Comparison of ENCODE assay signal across 8 mouse cellular contexts in genomic region chr5:124355425-124355959, GRCm38 (mm10). TPM values are rescaled to one million over a fixed set of nuclear protein-coding genes. Genes with fewer than 3 reads are reported as not detected.
DNase-seq lines count a peak whose midpoint lies in the region; ATAC-seq and TF ChIP-seq lines count a peak whose summit lies in the region.

No protein-coding gene starts in this region.

- no peak for TF ChIP-seq EP300 in stomach, postnatal 0 days (optimal IDR thresholded peaks at IDR 0.05)

- H3K9ac ChIP-seq in limb, embryonic 11.5 days (ENCODE audit: low read length) = no peak overlapping the region
- H3K9ac ChIP-seq in stomach, postnatal 0 days (ENCODE audit: low read length) = no peak overlapping the region

- ATAC-seq in limb, embryonic 11.5 days (ENCODE audit: insufficient number of reproducible peaks, low FRiP score, low TSS enrichment, low read depth) = no peak
- ATAC-seq in stomach, postnatal 0 days (ENCODE audit: low FRiP score, low TSS enrichment) = no peak

- H3K4me1 ChIP-seq in limb, embryonic 11.5 days (ENCODE audit: control insufficient read depth, insufficient read depth, low read length) = peaks cover 16% of the 10 kb centered on the region
- peaks cover 10% of the 10 kb centered on the region for H3K4me1 ChIP-seq in stomach, postnatal 0 days (replicated peaks; ENCODE audit: control insufficient read depth, insufficient read depth)

- peak overlapping the region; percentile 47 for H3K4me2 ChIP-seq in limb, embryonic 11.5 days (ENCODE audit: low read depth, severe bottlenecking)
- H3K4me2 ChIP-seq in stomach, postnatal 0 days (replicated peaks; ENCODE audit: low read depth) = peak overlapping the region; percentile 58

- 4% methylated on average over 12 of the region's 12 CpGs for WGBS in limb, embryonic 11.5 days
- 5% methylated on average over 12 of the region's 12 CpGs for WGBS in stomach, postnatal 0 days

- H3K27ac ChIP-seq in limb, embryonic 11.5 days (replicated peaks; ENCODE audit: low read depth, low read length) = no peak overlapping the region
- no peak overlapping the region for H3K27ac ChIP-seq in stomach, postnatal 0 days (replicated peaks)

- peak overlapping the region; percentile 100 for H3K4me3 ChIP-seq in limb, embryonic 11.5 days (ENCODE audit: low read depth, low read length)
- H3K4me3 ChIP-seq in stomach, postnatal 0 days (ENCODE audit: low read depth, low read length) = peak overlapping the region; percentile 55

- DNase-seq in cerebellum, postnatal 10 days = peak; percentile 50 to 60
- no peak for DNase-seq in cerebellum, adult 11 months
- DNase-seq in retina, postnatal 1 day = peak; percentile 15
- no peak for DNase-seq in retina, embryonic 14.5 days (ENCODE audit: low spot score)
- DNase-seq in limb, embryonic 11.5 days (ENCODE audit: low spot score) = no peak
- no peak for DNase-seq in stomach, postnatal 0 days (ENCODE audit: low spot score)
- no peak for DNase-seq in thymus, postnatal 10 days (ENCODE audit: low spot score in 2 of 2)
- no peak for DNase-seq in adrenal gland, postnatal 36 days

- no peaks in the 10 kb centered on the region for H3K27me3 ChIP-seq in limb, embryonic 11.5 days (ENCODE audit: control insufficient read depth, insufficient read depth, low read length)
- H3K27me3 ChIP-seq in stomach, postnatal 0 days (ENCODE audit: control insufficient read depth, insufficient read depth, low read length) = no peaks in the 10 kb centered on the region

- no peaks in the 10 kb centered on the region; the same call in 1 of the 2 replicates for H3K36me3 ChIP-seq in limb, embryonic 11.5 days (ENCODE audit: control insufficient read depth, insufficient read depth, low read length)
- no peaks in the 10 kb centered on the region for H3K36me3 ChIP-seq in stomach, postnatal 0 days (ENCODE audit: control insufficient read depth, insufficient read depth, low read length)

- no peak for TF ChIP-seq CTCF in stomach, postnatal 0 days (IDR thresholded peaks at IDR 0.05; ENCODE audit: low read depth)

- no peaks in the 10 kb centered on the region for H3K9me3 ChIP-seq in limb, embryonic 11.5 days (ENCODE audit: control insufficient read depth, low read length)
- H3K9me3 ChIP-seq in stomach, postnatal 0 days (ENCODE audit: control insufficient read depth, low read length) = no peaks in the 10 kb centered on the region

RNA-seq across cellular contexts. Expression of gene Cdk2ap1, which starts 7.4 kb away (rescaled TPM):
- 300 and 440 TPM in 2 replicates for polyA plus RNA-seq in limb, embryonic 11.5 days (2014; fragmentation: Nextera tagmentation; extraction: Ambion mirVana)
- polyA plus RNA-seq in stomach, postnatal 0 days (2015; fragmentation: Nextera tagmentation; extraction: Ambion mirVana) = 57.6 and 81.6 TPM in 2 replicates
- total RNA-seq in adrenal gland, postnatal 36 days (2021) = 100 to 1,000 TPM; 155 to 187 TPM

RNA-seq across cellular contexts. Expression of gene 2810006K23Rik, which starts 27.6 kb away (rescaled TPM):
- polyA plus RNA-seq in limb, embryonic 11.5 days (2014; fragmentation: Nextera tagmentation; extraction: Ambion mirVana) = 14.0 and 17.6 TPM in 2 replicates
- 6.4 and 6.9 TPM in 2 replicates for polyA plus RNA-seq in stomach, postnatal 0 days (2015; fragmentation: Nextera tagmentation; extraction: Ambion mirVana)
- 10 to 100 TPM; 14.8 to 15.0 TPM for total RNA-seq in adrenal gland, postnatal 36 days (2021)

RNA-seq across cellular contexts. Expression of gene Mphosph9, which starts 27.7 kb away (rescaled TPM):
- 18.1 and 18.3 TPM in 2 replicates for polyA plus RNA-seq in limb, embryonic 11.5 days (2014; fragmentation: Nextera tagmentation; extraction: Ambion mirVana)
- polyA plus RNA-seq in stomach, postnatal 0 days (2015; fragmentation: Nextera tagmentation; extraction: Ambion mirVana) = 2.2 and 2.9 TPM in 2 replicates
- total RNA-seq in adrenal gland, postnatal 36 days (2021) = 10 to 100 TPM in 1 of 2 experiments, 1 to 10 TPM in 1; 6.8 to 10.4 TPM

Comparison
In these comparisons a context has a peak if more than half of its experiments do, and no peak if none do; other contexts are left out.
1. DNase-seq: peak in cerebellum, postnatal 10 days (2 of 2) and retina, postnatal 1 day (single experiment); none in cerebellum, adult 11 months (single experiment), retina, embryonic 14.5 days (single experiment), limb, embryonic 11.5 days (single experiment), stomach, postnatal 0 days (single experiment), thymus, postnatal 10 days (0 of 2) and adrenal gland, postnatal 36 days (0 of 2).